Mouse (Mus musculus): ENCODE results near the gene Ergic1.
A peak's percentile ranks its signal among the peaks of the same experiment; 100 is the strongest.

The Ergic1 gene

GRCm38 (mm10) chr17:26662978-26663683, 101.8 kb downstream of the Ergic1 start, which contains the start of gene Atp6v0e:
Atp6v0e (plus strand) TSS chr17:26663231.
- DNase-seq (ENCODE audit: low spot score): peak; percentile 94

GRCm38 (mm10) chr17:26665600-26665999, 104.3 kb downstream of the Ergic1 start:
- DNase-seq (ENCODE audit: low spot score): no peak

- DNase-seq (ENCODE audit: low spot score): no peak
Measured at GRCm38 (mm10) chr17:26671268-26671667, 110.0 kb downstream of the Ergic1 start.

- no peak for DNase-seq (ENCODE audit: low spot score)
Measured at GRCm38 (mm10) chr17:26675845-26676244, 114.6 kb downstream of the Ergic1 start.

- peak; percentile 81 for DNase-seq (ENCODE audit: low spot score)
Measured at GRCm38 (mm10) chr17:26676252-26676615, 114.9 kb downstream of the Ergic1 start.

- DNase-seq (ENCODE audit: low spot score): no peak
Measured at GRCm38 (mm10) chr17:26676616-26677376, 115.5 kb downstream of the Ergic1 start.

GRCm38 (mm10) chr17:26677711-26678637, 116.7 kb downstream of the Ergic1 start:
- DNase-seq (ENCODE audit: low spot score): no peak

- no peak for DNase-seq (ENCODE audit: low spot score)
Measured at GRCm38 (mm10) chr17:26681276-26681675, 120.0 kb downstream of the Ergic1 start.

GRCm38 (mm10) chr17:26686334-26687000, 125.2 kb downstream of the Ergic1 start:
- DNase-seq (ENCODE audit: low spot score): no peak

GRCm38 (mm10) chr17:26688795-26689735, 127.8 kb downstream of the Ergic1 start:
- DNase-seq (ENCODE audit: low spot score): no peak

GRCm38 (mm10) chr17:26689810-26690209, 128.5 kb downstream of the Ergic1 start:
- no peak for DNase-seq (ENCODE audit: low spot score)

GRCm38 (mm10) chr17:26690236-26690635, 128.9 kb downstream of the Ergic1 start:
- DNase-seq (ENCODE audit: low spot score): no peak

GRCm38 (mm10) chr17:26691110-26691509, 129.8 kb downstream of the Ergic1 start:
- DNase-seq (ENCODE audit: low spot score): no peak

- DNase-seq (ENCODE audit: low spot score): no peak
Measured at GRCm38 (mm10) chr17:26693424-26693823, 132.1 kb downstream of the Ergic1 start.

GRCm38 (mm10) chr17:26694171-26694570, 132.9 kb downstream of the Ergic1 start:
- DNase-seq (ENCODE audit: low spot score): no peak

GRCm38 (mm10) chr17:26695193-26695592, 133.9 kb downstream of the Ergic1 start:
- DNase-seq (ENCODE audit: low spot score): no peak

GRCm38 (mm10) chr17:26698846-26699245, 137.6 kb downstream of the Ergic1 start:
- no peak for DNase-seq (ENCODE audit: low spot score)

- DNase-seq (ENCODE audit: low spot score): no peak
Measured at GRCm38 (mm10) chr17:26699819-26700616, 138.7 kb downstream of the Ergic1 start.

- no peak for DNase-seq (ENCODE audit: low spot score)
Measured at GRCm38 (mm10) chr17:26701565-26701964, 140.3 kb downstream of the Ergic1 start.

GRCm38 (mm10) chr17:26702621-26703020, 141.3 kb downstream of the Ergic1 start:
- DNase-seq (ENCODE audit: low spot score): no peak
